Mouse (Mus musculus): ENCODE data around the gene Adamts16.

GRCm38 (mm10) chr13:70726249-70726648 lies 115.4 kb downstream of the Adamts16 start:
- no peak for TF ChIP-seq CTCF (IDR thresholded peaks at IDR 0.05; ENCODE audit: insufficient read depth, low read depth, low read length)
- no peak for TF ChIP-seq POLR2A (IDR thresholded peaks at IDR 0.05; ENCODE audit: insufficient read depth, low read depth, low read length)

Data from olfactory bulb, adult 2 months (tissue).